Mouse (Mus musculus): ENCODE measurements around the gene Slc44a5.

- TF ChIP-seq CTCF (conservative IDR thresholded peaks at IDR 0.05; ENCODE audit: low read length) = no peak
- no peak for TF ChIP-seq POU5F1 (IDR thresholded peaks at IDR 0.05; ENCODE audit: borderline replicate concordance, low read length)
Measured at GRCm38 (mm10) chr3:154057464-154057863, 84.2 kb downstream of the Slc44a5 start.

Data from E14TG2a.4 (cell line).